Mouse (Mus musculus) liver, adult 2 months (tissue): ENCODE measurements around the gene Unc5b. TPM values are rescaled to one million over a fixed set of nuclear protein-coding genes. Genes with fewer than 3 reads are reported as not detected.

Experiments used
- DNase-seq: peaks from one replicate; pipeline ENCODE4 v3.0.0-alpha.2; 2011; ENCODE audit warnings: low read depth, low spot score; ENCODE audit errors: extremely low read depth
- H3K27ac ChIP-seq: fragments of 200-500 bp; replicated peaks from 2 replicates; pipeline ENCODE4 v1.5.1; 2012; ENCODE audit warnings: low read depth, mild to moderate bottlenecking, control low read depth, inconsistent platforms, low read length; ENCODE audit not compliant: insufficient read depth
- H3K27me3 ChIP-seq: fragments of 200-500 bp; 2 replicates; pipeline ENCODE4 v1.6.1; 2012; ENCODE audit warnings: mild to moderate bottlenecking, moderate library complexity, low read length, inconsistent platforms; ENCODE audit not compliant: control insufficient read depth, insufficient read depth
- H3K36me3 ChIP-seq: fragments of 200-500 bp; 2 replicates; pipeline ENCODE4 v1.6.1; 2012; ENCODE audit warnings: low read length, inconsistent platforms; ENCODE audit not compliant: control insufficient read depth, insufficient read depth
- H3K4me1 ChIP-seq: fragments of 200-500 bp; 2 replicates; pipeline ENCODE4 v1.6.1; 2011; ENCODE audit warnings: low read length; ENCODE audit not compliant: control insufficient read depth, insufficient read depth
- H3K4me3 ChIP-seq: fragments of 200-500 bp; 2 replicates; pipeline ENCODE4 v1.5.1; 2011; ENCODE audit warnings: low read depth, mild to moderate bottlenecking, control low read depth, low read length, moderate library complexity; ENCODE audit not compliant: insufficient read depth
- H3K79me2 ChIP-seq: fragments of 200-500 bp; 2 replicates; pipeline ENCODE4 v1.6.1; 2012; ENCODE audit warnings: inconsistent platforms, mild to moderate bottlenecking, low read length, moderate library complexity; ENCODE audit not compliant: control insufficient read depth, insufficient read depth
- H3K9ac ChIP-seq: fragments of 200-500 bp; 2 replicates; pipeline ENCODE4 v1.6.1; 2012; ENCODE audit warnings: low read depth, mild to moderate bottlenecking, control low read depth, inconsistent platforms, low read length
- CTCF ChIP-seq: fragments of 200-500 bp; IDR thresholded peaks from 2 replicates; pipeline ENCODE4 v1.5.1; 2011; ENCODE audit warnings: low read depth, low read length, control low read depth
- POLR2A ChIP-seq: fragments of 200-500 bp; IDR thresholded peaks from 2 replicates; pipeline ENCODE4 v1.6.1; 2011; ENCODE audit warnings: low read length, control low read depth; ENCODE audit not compliant: insufficient read depth; ENCODE audit errors: extremely low read depth
- WGBS: fragments of 180-500 bp; shearing (Covaris S2); methylation state at CpG from one replicate; pipeline ENCODE4 v1.1.7; 2018; 5-methylcytosine and 5-hydroxymethylcytosine counted together
- polyA plus RNA-seq: library from polyadenylated mRNA; depleted of rRNA; stranded (reverse); fragments of >200 nt; gene quantifications from 2 replicates; pipeline ENCODE4 v1.2.3, GENCODE M21; 2012
- total RNA-seq: library from RNA; depleted of rRNA; stranded (reverse); fragments of >200 nt; gene quantifications from 2 replicates; pipeline ENCODE4 v1.2.3, GENCODE M21; 2014

The Unc5b gene
- total and polyA plus RNA-seq, 2 experiments, result 0.83 to 1.0 TPM

GRCm38 (mm10) chr10:60819179-60819578 lies 12.2 kb downstream of the Unc5b start:
- Histone ChIP-seq H3K9ac (no peak overlapping the region), H3K4me3 (no peak overlapping the region), H3K27me3 (no peaks in the 10 kb centered on the region), H3K36me3 (no peaks in the 10 kb centered on the region), H3K79me2 (no peaks in the 10 kb centered on the region), H3K27ac (no peak overlapping the region), H3K4me1 (peaks cover 2% of the 10 kb centered on the region; the same call in 1 of the 2 replicates)
- TF ChIP-seq POLR2A, result no peak
- TF ChIP-seq CTCF, result no peak
- peak; percentile 76 for DNase-seq
- 27% methylated on average over 5 of the region's 5 CpGs for WGBS

- Histone ChIP-seq H3K4me3 (no peak overlapping the region), H3K27ac (no peak overlapping the region), H3K27me3 (no peaks in the 10 kb centered on the region), H3K9ac (no peak overlapping the region), H3K79me2 (no peaks in the 10 kb centered on the region), H3K36me3 (no peaks in the 10 kb centered on the region), H3K4me1 (peaks cover 2% of the 10 kb centered on the region; the same call in 1 of the 2 replicates)
- DNase-seq, result no peak
- 96% methylated on average over 7 of the region's 7 CpGs for WGBS
- TF ChIP-seq POLR2A (no peak), CTCF (no peak)
Observed at GRCm38 (mm10) chr10:60818708-60819107, 12.7 kb downstream of the Unc5b start.

- no peak overlapping the region for H3K27ac ChIP-seq
- no peak overlapping the region for H3K4me3 ChIP-seq
- 93% methylated on average over 6 of the region's 6 CpGs for WGBS
- H3K9ac ChIP-seq, result no peak overlapping the region
- H3K79me2 ChIP-seq, result no peaks in the 10 kb centered on the region
- TF ChIP-seq POLR2A (no peak), CTCF (no peak)
- no peak for DNase-seq
- H3K4me1 ChIP-seq, result peaks cover 2% of the 10 kb centered on the region; the same call in 1 of the 2 replicates
- no peaks in the 10 kb centered on the region for H3K36me3 ChIP-seq
- H3K27me3 ChIP-seq, result no peaks in the 10 kb centered on the region
Observed at GRCm38 (mm10) chr10:60817868-60818267, 13.5 kb downstream of the Unc5b start.

- H3K4me3 ChIP-seq, result no peak overlapping the region
- TF ChIP-seq POLR2A (no peak), CTCF (no peak)
- DNase-seq, result peak; percentile 65
- no peaks in the 10 kb centered on the region for H3K36me3 ChIP-seq
- peaks cover 2% of the 10 kb centered on the region; the same call in 1 of the 2 replicates for H3K4me1 ChIP-seq
- H3K27ac ChIP-seq, result 0 out of 2 replicates have a peak overlapping the region, but pooled peaks have one; percentile 3
- H3K79me2 ChIP-seq, result no peaks in the 10 kb centered on the region
- H3K27me3 ChIP-seq, result no peaks in the 10 kb centered on the region
- 47% methylated on average over 14 of the region's 14 CpGs for WGBS
- H3K9ac ChIP-seq, result no peak overlapping the region
Observed at GRCm38 (mm10) chr10:60816872-60817648, 14.3 kb downstream of the Unc5b start.

- DNase-seq, result no peak
- Histone ChIP-seq H3K79me2 (no peaks in the 10 kb centered on the region), H3K9ac (no peak overlapping the region), H3K27ac (no peak overlapping the region), H3K4me3 (no peak overlapping the region), H3K27me3 (no peaks in the 10 kb centered on the region), H3K4me1 (peaks cover 2% of the 10 kb centered on the region; the same call in 1 of the 2 replicates), H3K36me3 (no peaks in the 10 kb centered on the region)
- 28% methylated on average over 1 of the region's 1 CpGs for WGBS
- no peak for TF ChIP-seq CTCF
- TF ChIP-seq POLR2A, result no peak
Observed at GRCm38 (mm10) chr10:60815855-60816254, 15.5 kb downstream of the Unc5b start.

GRCm38 (mm10) chr10:60815059-60815458 lies 16.3 kb downstream of the Unc5b start:
- Histone ChIP-seq H3K4me1 (peaks cover 2% of the 10 kb centered on the region; the same call in 1 of the 2 replicates), H3K4me3 (no peak overlapping the region), H3K27ac (0 out of 2 replicates have a peak overlapping the region, but pooled peaks have one; percentile 27), H3K9ac (no peak overlapping the region), H3K27me3 (no peaks in the 10 kb centered on the region), H3K79me2 (no peaks in the 10 kb centered on the region), H3K36me3 (no peaks in the 10 kb centered on the region)
- DNase-seq, result no peak
- 47% methylated on average over 6 of the region's 6 CpGs for WGBS
- TF ChIP-seq CTCF (no peak), POLR2A (no peak)
